Mouse (Mus musculus): ENCODE data around the gene Foxred1. TPM values are rescaled to one million over a fixed set of nuclear protein-coding genes. Genes with fewer than 3 reads are reported as not detected.
A peak's percentile ranks its signal among the peaks of the same experiment; 100 is the strongest.

Foxred1 gene
- polyA plus RNA-seq, 1 experiment = 28.5 TPM

DNA sequence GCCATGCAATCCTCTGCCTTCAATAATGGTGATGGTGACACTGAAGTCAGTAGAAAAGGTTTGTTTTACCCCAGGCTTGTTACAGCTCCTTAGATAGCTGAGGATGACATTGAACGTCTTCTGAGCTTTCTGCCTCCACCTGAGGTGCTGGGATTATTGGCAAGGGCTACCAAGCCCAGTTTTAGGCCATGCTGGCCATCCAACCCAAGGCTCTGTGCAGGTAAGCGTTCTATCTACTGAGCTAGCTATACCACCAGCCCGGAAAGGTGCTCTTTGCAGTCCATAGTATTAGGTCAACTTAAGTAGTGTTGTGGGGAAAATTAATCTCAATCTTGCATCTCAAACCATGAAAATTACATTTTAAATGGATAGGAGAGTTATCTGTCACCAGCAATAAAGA lies 13.2 kb downstream of the Foxred1 start:
- TF ChIP-seq POLR2A (IDR thresholded peaks at IDR 0.05; ENCODE audit: low read depth, low read length) = no peak
- TF ChIP-seq CTCF (IDR thresholded peaks at IDR 0.05; ENCODE audit: borderline replicate concordance, insufficient read depth, low read length) = no peak

DNA sequence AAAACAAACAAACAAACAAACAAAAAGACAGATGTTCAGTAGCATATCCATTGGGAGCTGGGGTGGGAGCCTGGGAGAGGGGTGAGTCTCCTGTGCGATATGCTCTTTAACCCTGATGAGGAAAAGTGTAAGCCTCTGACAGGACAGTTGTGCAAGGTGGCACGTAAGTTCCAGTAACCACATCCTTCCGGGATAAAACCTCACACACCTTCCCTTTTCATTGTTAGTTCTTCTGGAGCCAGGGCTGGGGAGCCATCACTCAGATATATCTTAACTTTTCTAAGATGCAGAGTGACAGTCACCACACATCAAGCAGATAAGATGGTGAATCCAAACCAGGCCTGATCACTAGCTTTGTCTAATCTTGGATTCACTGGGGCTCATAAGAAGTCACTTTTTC lies 16.8 kb downstream of the Foxred1 start:
- TF ChIP-seq CTCF (IDR thresholded peaks at IDR 0.05; ENCODE audit: borderline replicate concordance, insufficient read depth, low read length) (no peak), POLR2A (IDR thresholded peaks at IDR 0.05; ENCODE audit: low read depth, low read length) (no peak)
- no peaks in the 10 kb centered on the region for H3K4me1 ChIP-seq (ENCODE audit: control insufficient read depth, insufficient read depth, low read length)
- no peak overlapping the region for H3K27ac ChIP-seq (ENCODE audit: insufficient read depth, low read length)
- H3K4me3 ChIP-seq (ENCODE audit: insufficient read depth, low read length) = no peak overlapping the region

More for the DNA sequence above, 13.2 kb downstream of the Foxred1 start:
- no peak overlapping the region for H3K4me3 ChIP-seq (ENCODE audit: insufficient read depth, low read length)
- H3K4me1 ChIP-seq (ENCODE audit: control insufficient read depth, insufficient read depth, low read length) = 0 out of 2 replicates have a peak, but pooled peaks cover 3% of the 10 kb centered on the region
- no peak overlapping the region for H3K27ac ChIP-seq (ENCODE audit: insufficient read depth, low read length)

DNA sequence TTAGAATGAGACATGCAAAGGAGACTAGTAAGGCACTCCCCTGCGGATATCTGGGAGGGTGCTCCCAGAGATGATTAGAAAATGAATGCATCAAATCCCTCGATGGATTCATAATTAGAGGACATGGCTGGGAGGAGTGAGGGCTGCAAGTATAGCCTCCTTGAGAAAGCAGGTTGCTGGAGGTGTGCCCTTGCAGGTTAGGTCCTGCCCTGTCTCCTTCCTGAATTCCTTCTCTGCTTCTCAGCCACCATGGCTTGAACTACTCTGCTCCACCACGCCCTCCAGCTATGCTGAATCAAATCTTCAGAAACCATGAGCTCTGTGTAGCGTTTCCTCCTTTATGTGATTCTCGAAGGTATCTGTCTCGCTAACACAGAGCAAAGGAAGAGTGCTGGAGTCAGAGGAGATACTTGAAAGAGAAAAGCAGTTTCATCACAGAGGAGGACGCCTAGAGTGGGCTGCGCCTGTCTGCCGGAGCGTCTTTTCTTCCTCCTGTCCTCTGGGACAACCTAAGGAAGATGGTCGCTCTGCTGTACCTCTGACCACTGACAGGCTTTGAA lies 17.8 kb downstream of the Foxred1 start:
- TF ChIP-seq POLR2A (IDR thresholded peaks at IDR 0.05; ENCODE audit: low read depth, low read length) (no peak), CTCF (IDR thresholded peaks at IDR 0.05; ENCODE audit: borderline replicate concordance, insufficient read depth, low read length) (no peak)
- H3K27ac ChIP-seq (ENCODE audit: insufficient read depth, low read length) = no peak overlapping the region
- no peaks in the 10 kb centered on the region for H3K4me1 ChIP-seq (ENCODE audit: control insufficient read depth, insufficient read depth, low read length)
- H3K4me3 ChIP-seq (ENCODE audit: insufficient read depth, low read length) = no peak overlapping the region

DNA sequence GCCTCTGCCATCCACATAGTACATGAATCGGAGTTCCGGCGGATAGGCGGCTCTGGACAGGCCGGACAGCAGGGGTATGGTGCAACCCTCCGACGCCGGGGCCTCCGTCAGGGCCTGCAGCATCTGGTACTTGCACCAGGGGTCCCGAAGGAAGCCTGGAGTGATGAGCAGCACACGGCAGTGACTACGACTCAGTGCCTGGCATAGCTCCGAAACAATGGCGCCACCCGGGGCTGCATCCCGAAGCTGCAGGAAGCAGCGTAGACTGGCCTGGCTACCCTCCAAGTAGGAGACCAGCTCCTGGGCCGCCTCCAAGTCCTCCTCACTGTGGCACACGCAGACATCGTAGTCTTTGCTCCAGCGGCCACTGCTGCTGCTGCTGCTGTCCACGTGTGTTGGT lies 22.2 kb downstream of the Foxred1 start:
- TF ChIP-seq POLR2A (IDR thresholded peaks at IDR 0.05; ENCODE audit: low read depth, low read length) (no peak), CTCF (IDR thresholded peaks at IDR 0.05; ENCODE audit: borderline replicate concordance, insufficient read depth, low read length) (no peak)

DNA sequence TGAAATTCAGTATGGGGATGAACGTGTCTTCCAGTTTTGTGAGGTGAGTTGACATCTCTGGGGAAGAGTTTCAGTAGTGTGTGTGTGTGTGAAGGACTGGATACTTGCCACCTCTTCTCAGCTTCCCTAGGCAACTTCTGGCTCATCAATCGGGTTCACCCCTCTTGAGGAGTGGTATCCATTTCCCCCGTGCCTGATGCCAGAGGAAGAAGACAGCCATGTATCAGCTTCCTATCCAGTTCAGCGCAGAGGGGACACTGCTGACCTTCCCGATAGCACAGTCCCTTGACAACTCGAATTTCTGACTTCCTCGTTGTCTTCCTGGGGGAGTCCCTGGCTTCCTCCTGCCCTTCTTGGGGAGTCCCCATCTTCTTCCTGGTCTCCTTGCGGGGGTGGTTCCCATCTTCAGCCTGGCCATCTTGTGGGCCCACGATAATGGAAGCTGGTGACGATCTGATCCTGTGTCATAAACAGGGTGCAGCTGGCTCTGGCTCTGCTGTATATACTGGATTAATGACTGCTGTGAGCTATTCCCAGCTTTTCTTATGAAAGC lies 23.4 kb downstream of the Foxred1 start:
- no peak overlapping the region for H3K4me3 ChIP-seq (ENCODE audit: insufficient read depth, low read length)
- no peak for TF ChIP-seq CTCF (IDR thresholded peaks at IDR 0.05; ENCODE audit: borderline replicate concordance, insufficient read depth, low read length)
- H3K4me1 ChIP-seq (ENCODE audit: control insufficient read depth, insufficient read depth, low read length) = no peaks in the 10 kb centered on the region
- H3K27ac ChIP-seq (ENCODE audit: insufficient read depth, low read length) = no peak overlapping the region

More for the DNA sequence above, 22.2 kb downstream of the Foxred1 start:
- no peaks in the 10 kb centered on the region for H3K4me1 ChIP-seq (ENCODE audit: control insufficient read depth, insufficient read depth, low read length)
- H3K4me3 ChIP-seq (ENCODE audit: insufficient read depth, low read length) = no peak overlapping the region
- H3K27ac ChIP-seq (ENCODE audit: insufficient read depth, low read length) = no peak overlapping the region

DNA sequence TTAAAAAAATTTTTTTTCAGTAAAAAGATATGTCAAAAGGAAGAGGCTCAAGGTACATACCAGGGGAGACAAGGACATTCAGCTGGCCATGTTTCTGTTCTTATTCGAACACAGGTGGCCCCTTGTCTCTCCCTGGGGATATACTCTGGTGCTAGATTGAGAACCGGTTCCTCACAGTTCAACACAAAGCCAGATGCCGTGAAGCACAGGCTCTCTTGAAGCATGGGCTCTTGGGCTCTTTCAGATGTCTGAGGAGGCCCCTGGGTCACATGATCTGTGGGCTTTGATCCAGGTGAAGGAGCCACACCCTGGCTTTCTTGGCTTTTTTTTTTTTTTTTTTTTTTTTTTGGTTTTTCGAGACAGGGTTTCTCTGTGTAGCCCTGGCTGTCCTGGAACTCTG lies 24.4 kb downstream of the Foxred1 start:
- Histone ChIP-seq H3K4me1 (ENCODE audit: control insufficient read depth, insufficient read depth, low read length) (no peaks in the 10 kb centered on the region), H3K27ac (ENCODE audit: insufficient read depth, low read length) (no peak overlapping the region), H3K4me3 (ENCODE audit: insufficient read depth, low read length) (no peak overlapping the region)
- no peak for TF ChIP-seq CTCF (IDR thresholded peaks at IDR 0.05; ENCODE audit: borderline replicate concordance, insufficient read depth, low read length)
- TF ChIP-seq POLR2A (IDR thresholded peaks at IDR 0.05; ENCODE audit: low read depth, low read length) = no peak

DNA sequence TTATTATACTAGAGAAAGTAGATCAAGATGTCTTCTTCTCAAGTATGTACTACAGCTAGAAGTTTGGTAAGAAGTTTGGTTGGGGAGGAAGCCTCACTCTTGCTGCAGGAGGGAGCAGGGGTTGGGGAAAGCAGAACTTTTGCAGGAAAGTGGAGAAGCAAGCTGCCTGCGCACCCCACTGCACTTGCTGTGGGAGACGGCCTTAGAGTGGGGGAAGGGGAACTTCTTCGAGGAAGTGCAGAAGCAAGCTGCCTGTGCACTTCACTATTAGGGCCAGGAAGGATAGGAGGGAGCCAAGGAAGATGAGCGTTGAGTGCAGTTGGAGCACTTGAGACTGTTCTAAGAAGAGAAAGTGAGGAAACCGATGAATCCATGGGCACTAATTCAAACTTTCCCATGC lies 27.5 kb downstream of the Foxred1 start:
- Histone ChIP-seq H3K4me3 (ENCODE audit: insufficient read depth, low read length) (no peak overlapping the region), H3K4me1 (ENCODE audit: control insufficient read depth, insufficient read depth, low read length) (no peaks in the 10 kb centered on the region), H3K27ac (ENCODE audit: insufficient read depth, low read length) (no peak overlapping the region)
- TF ChIP-seq POLR2A (IDR thresholded peaks at IDR 0.05; ENCODE audit: low read depth, low read length) = no peak
- no peak for TF ChIP-seq CTCF (IDR thresholded peaks at IDR 0.05; ENCODE audit: borderline replicate concordance, insufficient read depth, low read length)

DNA sequence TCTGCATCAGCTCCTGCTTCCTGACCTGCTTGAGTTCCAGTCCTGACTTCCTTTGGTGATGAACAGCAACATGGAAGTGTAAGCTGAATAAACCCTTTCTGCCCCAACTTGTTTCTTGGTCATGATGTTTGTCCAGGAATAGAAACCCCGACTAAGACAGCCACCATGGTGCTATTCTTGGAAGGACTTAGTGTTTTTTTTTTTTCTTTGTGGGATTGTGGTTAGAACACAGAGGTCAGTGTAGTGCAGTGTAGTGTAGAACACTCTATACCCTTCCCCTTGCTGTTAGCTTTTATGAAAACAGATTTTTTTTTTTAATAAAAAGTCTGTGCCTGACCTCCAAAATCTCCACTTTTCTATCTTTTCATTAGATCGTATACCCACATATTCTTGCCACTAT lies 28.0 kb downstream of the Foxred1 start:
- Histone ChIP-seq H3K27ac (ENCODE audit: insufficient read depth, low read length) (no peak overlapping the region), H3K4me1 (ENCODE audit: control insufficient read depth, insufficient read depth, low read length) (no peaks in the 10 kb centered on the region), H3K4me3 (ENCODE audit: insufficient read depth, low read length) (no peak overlapping the region)
- TF ChIP-seq CTCF (IDR thresholded peaks at IDR 0.05; ENCODE audit: borderline replicate concordance, insufficient read depth, low read length) = no peak
- TF ChIP-seq POLR2A (IDR thresholded peaks at IDR 0.05; ENCODE audit: low read depth, low read length) = no peak

DNA sequence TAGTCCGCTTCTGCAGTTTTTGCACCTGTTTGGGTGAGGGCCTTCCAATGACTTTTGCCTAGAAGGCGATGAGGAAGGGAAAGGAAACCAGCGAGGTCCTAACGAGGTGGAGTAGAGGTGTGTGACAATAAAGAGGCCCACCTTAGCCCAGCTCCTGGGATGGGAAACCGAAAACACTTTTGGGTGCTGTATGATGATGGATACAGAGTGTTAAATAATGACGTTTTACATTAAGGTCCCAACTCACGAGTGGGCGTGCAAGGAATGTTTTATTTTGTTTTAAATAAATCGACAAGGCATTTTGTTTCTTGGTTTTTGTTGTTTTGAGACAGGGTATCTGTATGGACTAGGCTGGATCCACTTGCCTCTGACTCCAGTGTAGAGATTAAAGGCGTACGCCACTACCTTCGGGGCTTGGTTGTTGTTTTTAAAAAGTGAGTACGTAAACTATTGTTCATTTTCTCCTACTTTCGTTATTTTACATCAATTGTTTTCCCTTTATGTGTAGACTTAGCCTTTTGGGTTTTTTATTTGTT lies 34.7 kb downstream of the Foxred1 start:
- H3K27ac ChIP-seq (ENCODE audit: insufficient read depth, low read length) = no peak overlapping the region
- TF ChIP-seq CTCF (IDR thresholded peaks at IDR 0.05; ENCODE audit: borderline replicate concordance, insufficient read depth, low read length) = no peak
- TF ChIP-seq POLR2A (IDR thresholded peaks at IDR 0.05; ENCODE audit: low read depth, low read length) = no peak
- peaks cover 6% of the 10 kb centered on the region; the same call in 1 of the 2 replicates for H3K4me1 ChIP-seq (ENCODE audit: control insufficient read depth, insufficient read depth, low read length)
- H3K4me3 ChIP-seq (ENCODE audit: insufficient read depth, low read length) = peak overlapping the region; percentile 75

Measured in embryonic fibroblast, embryonic 13.5 days (primary cell).